ENCODE assay signal across 32 mouse cellular contexts in the genomic region with DNA sequence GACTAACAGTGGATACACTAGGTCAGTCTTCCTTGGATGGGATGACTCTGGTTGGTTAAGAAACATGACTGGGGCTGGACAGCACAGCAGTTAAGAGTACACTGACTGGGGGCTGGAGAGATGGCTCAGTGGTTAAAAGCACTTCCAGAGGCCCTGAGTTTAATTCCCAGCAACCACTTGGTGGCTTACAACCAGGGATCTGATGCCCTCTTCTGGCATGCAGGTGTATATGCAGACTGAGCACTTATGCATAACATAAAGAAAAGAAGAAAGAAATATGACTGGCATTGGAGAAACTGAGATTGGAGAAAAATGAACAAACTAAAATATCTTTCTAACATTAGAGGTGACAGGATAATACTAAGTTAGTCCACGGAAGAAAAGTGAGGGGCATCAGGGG. TPM values are rescaled to one million over a fixed set of nuclear protein-coding genes. Genes with fewer than 3 reads are reported as not detected.
A peak's percentile ranks its signal among the peaks of the same experiment; 100 is the strongest.
DNase-seq lines count a peak whose midpoint lies in the region; TF ChIP-seq lines count a peak whose summit lies in the region.
"Had no signal": no experiment of that assay in that cellular context is flagged by ENCODE, and none has a peak within 500 bp of the region (broad histone marks: within the 10 kb centered on the region; RNA-seq: fewer than 3 reads in every experiment).

No protein-coding gene starts in this region.

- no peaks in the 10 kb centered on the region for H3K9me3 ChIP-seq in CH12.LX (replicated peaks; ENCODE audit: low read length)
- H3K9me3 ChIP-seq: embryonic facial prominence, embryonic 15.5 days; forebrain, embryonic 15.5 days; heart, embryonic 13.5 days; hindbrain, embryonic 13.5 days; limb, embryonic 15.5 days; neural tube, embryonic 13.5 days had no signal

- no peaks in the 10 kb centered on the region for H3K27me3 ChIP-seq in CH12.LX (replicated peaks)
- H3K27me3 ChIP-seq: embryonic facial prominence, embryonic 15.5 days; forebrain, embryonic 15.5 days; heart, embryonic 13.5 days; hindbrain, embryonic 13.5 days; limb, embryonic 15.5 days; neural tube, embryonic 13.5 days had no signal

- peak; percentile 10; the same call in 1 of the 2 replicates for TF ChIP-seq CTCF in left cerebral cortex, adult 2 months (IDR thresholded peaks at IDR 0.05)
- TF ChIP-seq CTCF in CH12.LX (conservative IDR thresholded peaks at IDR 0.05 in 1 of 2, IDR thresholded peaks at IDR 0.05 in 1 of 2; ENCODE audit: low read depth in 2 of 2, low read length in 2 of 2): peak; percentile 19 to 48; a peak in 2 of 4 replicates

- no peak for DNase-seq in left cerebral cortex, adult 2 months (ENCODE audit: extremely low spot score in 1 of 2, low spot score in 2 of 2)
- DNase-seq in left cerebral cortex, adult 11 months (ENCODE audit: low spot score): no peak
- DNase-seq in 416B (ENCODE audit: low read depth) (peak; percentile 33), CH12.LX (ENCODE audit: extremely low read depth) (no peak), ZHBTc4 (ENCODE audit: low read depth, low spot score) (peak; percentile 54)
- no peak for DNase-seq in heart, postnatal 4 days
- no peak for DNase-seq in spleen, postnatal 36 days (ENCODE audit: low spot score in 2 of 2)
- DNase-seq: adrenal gland, postnatal 36 days; cerebellum, adult 9-11 months; gastrocnemius, postnatal 10 days; heart, adult 11 months; kidney, adult 2 months; kidney, postnatal 14 days; left cerebral cortex, postnatal 4 days; lung, adult 18-20 months; lung, postnatal 14 days; midbrain, embryonic 14.5 days; right cerebral cortex, adult 18-20 months; right cerebral cortex, postnatal 4 days; thymus, adult 2 months; thymus, postnatal 4 days had no signal

- TF ChIP-seq EP300 in CH12.LX (IDR thresholded peaks at IDR 0.05; ENCODE audit: low read length): no peak

- peaks cover 0 to 4% of the 10 kb centered on the region in 2 experiments; a peak in 2 of 4 replicates for H3K4me1 ChIP-seq in CH12.LX (ENCODE audit: control insufficient read depth in 1 of 2, insufficient read depth in 2 of 2)
- H3K4me1 ChIP-seq: embryonic facial prominence, embryonic 15.5 days; forebrain, embryonic 15.5 days; heart, embryonic 13.5 days; hindbrain, embryonic 13.5 days; limb, embryonic 15.5 days; neural tube, embryonic 13.5 days had no signal

- intact Hi-C loops in left cerebral cortex, adult 2 months (cut with DNase I): no loop called here

- no peak overlapping the region for H3K9ac ChIP-seq in CH12.LX (ENCODE audit: insufficient read depth, low read depth)
- H3K9ac ChIP-seq: embryonic facial prominence, embryonic 15.5 days; forebrain, embryonic 15.5 days; heart, embryonic 13.5 days; hindbrain, embryonic 13.5 days; limb, embryonic 15.5 days; neural tube, embryonic 13.5 days had no signal

- no peak for TF ChIP-seq POLR2A in CH12.LX (IDR thresholded peaks at IDR 0.05; ENCODE audit: low read depth, low read length)

- peak; percentile 35 for TF ChIP-seq RAD21 in CH12.LX (IDR thresholded peaks at IDR 0.05; ENCODE audit: low read depth, low read length)

- no peak overlapping the region for H3K4me3 ChIP-seq in left cerebral cortex, adult 2 months
- no peak overlapping the region for H3K4me3 ChIP-seq in CH12.LX (replicated peaks in 1 of 3; ENCODE audit: low read depth in 2 of 3, low read length in 2 of 3, poor library complexity in 1 of 3)
- H3K4me3 ChIP-seq: embryonic facial prominence, embryonic 15.5 days; forebrain, embryonic 15.5 days; heart, embryonic 13.5 days; hindbrain, embryonic 13.5 days; limb, embryonic 15.5 days; neural tube, embryonic 13.5 days had no signal

- in situ Hi-C loops in CH12.LX (cut with MboI; ENCODE audit: low pct_ligation_motif_present, low pct_unique_long_range_greater_than_20kb, low sequenced_read_pairs): no loop called here

- H3K4me2 ChIP-seq in CH12.LX (ENCODE audit: insufficient read depth, low read depth, poor library complexity, severe bottlenecking): no peak overlapping the region
- H3K4me2 ChIP-seq: embryonic facial prominence, embryonic 15.5 days; forebrain, embryonic 15.5 days; heart, embryonic 13.5 days; hindbrain, embryonic 13.5 days; limb, embryonic 15.5 days; neural tube, embryonic 13.5 days had no signal

- no peak overlapping the region for H3K27ac ChIP-seq in left cerebral cortex, adult 2 months
- H3K27ac ChIP-seq in CH12.LX (ENCODE audit: insufficient read depth, low read depth): no peak overlapping the region
- H3K27ac ChIP-seq: embryonic facial prominence, embryonic 15.5 days; forebrain, embryonic 15.5 days; heart, embryonic 13.5 days; hindbrain, embryonic 13.5 days; limb, embryonic 15.5 days; neural tube, embryonic 13.5 days had no signal

- H3K79me2 ChIP-seq in CH12.LX (replicated peaks; ENCODE audit: control insufficient read depth, extremely low read depth, insufficient read depth, poor library complexity, severe bottlenecking): no peaks in the 10 kb centered on the region

- peaks cover 59 to 91% of the 10 kb centered on the region in 2 experiments for H3K36me3 ChIP-seq in CH12.LX (replicated peaks in 1 of 2; ENCODE audit: control insufficient read depth in 1 of 2, insufficient read depth in 1 of 2, low read length in 1 of 2)

- dilution Hi-C loops in CH12.LX (cut with MboI; ENCODE audit: extremely low pct_ligation_motif_present, extremely low pct_unique_long_range_greater_than_20kb, low sequenced_read_pairs): no loop called here

TF ChIP-seq in CH12.LX, 34 proteins besides CTCF, POLR2A, EP300 and RAD21:
- no peak for TF ChIP-seq TCF12 (IDR thresholded peaks at IDR 0.05; ENCODE audit: low read depth, low read length)
- no peak for TF ChIP-seq RCOR1 (conservative IDR thresholded peaks at IDR 0.05; ENCODE audit: low read depth, low read length)
- no peak for TF ChIP-seq USF2 (conservative IDR thresholded peaks at IDR 0.05; ENCODE audit: low read depth, low read length)
- TF ChIP-seq BHLHE40 (IDR thresholded peaks at IDR 0.05; ENCODE audit: low read depth, low read length): no peak
- TF ChIP-seq MAZ (IDR thresholded peaks at IDR 0.05; ENCODE audit: low read depth, low read length): no peak
- no peak for TF ChIP-seq MXI1 (IDR thresholded peaks at IDR 0.05; ENCODE audit: low read depth, low read length)
- TF ChIP-seq NELFE (IDR thresholded peaks at IDR 0.05; ENCODE audit: low read depth, low read length): no peak
- no peak for TF ChIP-seq ZMIZ1 (IDR thresholded peaks at IDR 0.05; ENCODE audit: low read depth, low read length)
- no peak for TF ChIP-seq CHD2 (IDR thresholded peaks at IDR 0.05; ENCODE audit: low read length)
- no peak for TF ChIP-seq CHD1 (IDR thresholded peaks at IDR 0.05; ENCODE audit: low read depth, low read length)
- no peak for TF ChIP-seq JUND (conservative IDR thresholded peaks at IDR 0.05; ENCODE audit: low read depth, low read length)
- TF ChIP-seq POLR2AphosphoS2 (IDR thresholded peaks at IDR 0.05; ENCODE audit: low read depth, low read length): no peak

RNA-seq across cellular contexts. Expression of a gene that starts 19.9 kb away (rescaled TPM):
- total RNA-seq in left cerebral cortex, adult 2 months (2021): not detected
- 0.55 and 1.4 TPM in 2 replicates for total RNA-seq in CH12.LX (2012; rRNA removed)
- 0.61 and 0.70 TPM in 2 replicates for total RNA-seq in CH12.LX (2014; rRNA removed)
- 1.3 and 1.6 TPM in 2 replicates for polyA plus RNA-seq in CH12.LX (2012; ENCODE audit: insufficient read length, low read depth)
- total RNA-seq in heart, postnatal 4 days (2021): not detected
- total RNA-seq: common myeloid progenitor, adult 5-6 weeks; gastrocnemius, postnatal 10 days; heart, postnatal 25 days; megakaryocyte, adult 5-6 weeks had no signal
- polyA plus RNA-seq: CD4-positive, CD25-positive, alpha-beta regulatory T cell, adult 4 months; forebrain, embryonic 15.5 days; hindbrain, embryonic 13.5 days; limb, embryonic 15.5 days; midbrain, embryonic 14.5 days; neural tube, embryonic 13.5 days; stomach, embryonic 16.5 days had no signal

RNA-seq across cellular contexts. Expression of a gene that starts 21.4 kb away (rescaled TPM):
- 10 to 100 TPM; 37.1 to 38.0 TPM for total RNA-seq in left cerebral cortex, adult 2 months (2021)
- total RNA-seq in CH12.LX (2012; rRNA removed): 67.5 and 69.3 TPM in 2 replicates
- total RNA-seq in CH12.LX (2014; rRNA removed): 150 and 157 TPM in 2 replicates
- polyA plus RNA-seq in CH12.LX (2012; ENCODE audit: insufficient read length, low read depth): 81.8 and 85.6 TPM in 2 replicates
- 10 to 100 TPM; 12.3 to 12.5 TPM for total RNA-seq in heart, postnatal 4 days (2021)

RNA-seq across cellular contexts. Expression of a gene that starts 56.6 kb away (rescaled TPM):
- under 1 TPM in 1 of 2 experiments, not detected in 1; 0.09 TPM for total RNA-seq in left cerebral cortex, adult 2 months (2021)
- 50.4 and 63.7 TPM in 2 replicates for total RNA-seq in CH12.LX (2012; rRNA removed)
- total RNA-seq in CH12.LX (2014; rRNA removed): 17.2 and 19.2 TPM in 2 replicates
- polyA plus RNA-seq in CH12.LX (2012; ENCODE audit: insufficient read length, low read depth): 17.8 and 19.1 TPM in 2 replicates
- total RNA-seq in heart, postnatal 4 days (2021): under 1 TPM; 0.17 to 0.25 TPM
- total RNA-seq: common myeloid progenitor, adult 5-6 weeks; megakaryocyte, adult 5-6 weeks had no signal

Comparison
In these comparisons a context has a peak if more than half of its experiments do, and no peak if none do; other contexts are left out.
1. DNase-seq: peak in 416B (single experiment) and ZHBTc4 (single experiment); none in left cerebral cortex, adult 2 months (0 of 2), left cerebral cortex, adult 11 months (single experiment), CH12.LX (single experiment), heart, postnatal 4 days (single experiment) and spleen, postnatal 36 days (0 of 2).
2. RNA of a gene that starts 56.6 kb away (total RNA-seq): 17.2 to 63.7 TPM in CH12.LX; 0.17 to 0.25 TPM in heart, postnatal 4 days and 0.09 TPM in left cerebral cortex, adult 2 months; every median in the first group is over 10 times any median in the second.